Mouse (Mus musculus) cerebellum, adult 9-11 months (tissue): ENCODE measurements around the gene Sntb2.
"Not testable (repeated sequence)": the region's sequence is repeated elsewhere in the genome, so short reads cannot be mapped to it uniquely, and the experiment has no call there.

Source experiments
- DNase-seq: peaks from one replicate; pipeline ENCODE4 v3.0.0; 2022

Gene Sntb2

GRCm38 (mm10) chr8:106935324-106935869 is at the start of gene Sntb2:
TSS of gene Sntb2 (plus strand) at chr8:106935750.
- peak; percentile 91 for DNase-seq

GRCm38 (mm10) chr8:106887336-106888189 is 48.0 kb upstream of the Sntb2 start:
- DNase-seq: peak; percentile 59

DNA sequence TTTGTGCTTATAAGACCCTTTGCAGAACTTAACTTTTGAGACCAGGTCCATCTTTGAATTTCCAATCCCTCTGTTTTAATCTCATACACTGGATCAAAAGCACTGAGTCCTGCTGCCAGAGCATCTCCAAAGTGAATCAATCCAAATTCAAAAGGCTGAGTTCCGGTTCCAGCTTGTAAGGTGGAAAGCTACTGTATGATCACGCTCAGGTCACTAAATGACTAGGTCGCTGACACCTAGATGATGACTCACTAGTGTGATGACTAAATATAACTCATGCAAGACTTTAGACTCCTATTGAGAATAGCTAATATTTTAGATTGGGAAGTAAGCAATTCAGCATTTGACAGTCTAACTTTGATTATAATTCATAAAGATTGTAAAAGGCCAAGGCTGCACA is 46.7 kb upstream of the Sntb2 start:
- DNase-seq: no peak

- DNase-seq: peak; percentile 39
These were observed 43.2 kb upstream of the Sntb2 start for GRCm38 (mm10) chr8:106892210-106892805.

DNA sequence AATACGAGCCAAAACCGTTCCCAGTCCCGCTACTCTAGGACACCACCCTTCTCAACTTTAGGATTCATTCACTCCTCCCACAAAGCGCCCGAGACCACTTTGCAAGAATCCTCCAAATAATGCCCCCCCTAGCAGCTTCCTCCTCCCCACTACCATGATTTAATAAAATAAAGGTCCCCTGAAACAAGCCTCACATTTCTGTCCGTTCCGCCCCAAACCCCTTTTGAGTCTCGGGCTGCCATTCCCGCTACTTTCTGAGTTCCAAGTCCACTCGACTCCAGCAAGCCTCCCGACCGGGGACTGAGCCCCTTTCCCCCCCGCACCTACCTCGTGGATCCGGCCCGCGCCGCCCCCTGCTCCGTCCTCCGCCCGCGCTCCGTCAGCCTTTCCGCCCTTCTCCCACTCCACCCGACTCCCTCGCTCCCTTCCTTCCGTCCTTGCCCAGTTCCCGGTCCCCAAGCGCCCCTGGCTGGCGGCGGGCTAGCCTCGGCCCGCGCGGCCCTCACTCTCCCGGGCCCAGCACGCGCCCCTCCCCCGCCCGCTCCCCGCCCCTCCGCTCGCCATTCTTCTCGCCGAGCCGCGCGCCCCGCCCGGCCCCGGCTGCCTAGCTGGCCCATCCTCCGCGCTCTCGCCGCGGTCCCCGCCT is 42.6 kb upstream of the Sntb2 start:
- peak; percentile 30 for DNase-seq

- peak; percentile 86 for DNase-seq
These were observed 41.9 kb upstream of the Sntb2 start, which contains the start of gene Utp4 for GRCm38 (mm10) chr8:106893481-106894156. TSS of gene Utp4 (plus strand) at chr8:106893636.

DNA sequence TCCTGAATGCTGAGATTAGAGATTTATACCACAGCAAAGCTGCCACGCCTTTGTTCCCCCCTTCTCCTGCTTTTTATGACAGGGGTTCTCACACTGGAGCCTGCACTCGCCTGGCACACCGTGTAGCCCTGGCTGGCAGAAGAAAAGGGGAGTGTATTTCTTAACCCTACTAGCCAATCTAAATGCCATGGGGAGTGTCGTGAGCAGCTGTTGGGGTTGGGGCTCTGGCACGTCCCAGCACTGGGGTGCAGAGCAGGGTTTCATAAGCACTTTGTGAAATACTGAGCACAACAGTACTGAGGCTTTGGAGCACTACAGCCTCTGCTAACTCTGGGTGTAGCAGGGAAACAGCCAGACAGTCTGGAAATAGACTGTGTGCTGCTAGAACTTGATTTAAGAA is 36.1 kb upstream of the Sntb2 start:
- no peak for DNase-seq

DNA sequence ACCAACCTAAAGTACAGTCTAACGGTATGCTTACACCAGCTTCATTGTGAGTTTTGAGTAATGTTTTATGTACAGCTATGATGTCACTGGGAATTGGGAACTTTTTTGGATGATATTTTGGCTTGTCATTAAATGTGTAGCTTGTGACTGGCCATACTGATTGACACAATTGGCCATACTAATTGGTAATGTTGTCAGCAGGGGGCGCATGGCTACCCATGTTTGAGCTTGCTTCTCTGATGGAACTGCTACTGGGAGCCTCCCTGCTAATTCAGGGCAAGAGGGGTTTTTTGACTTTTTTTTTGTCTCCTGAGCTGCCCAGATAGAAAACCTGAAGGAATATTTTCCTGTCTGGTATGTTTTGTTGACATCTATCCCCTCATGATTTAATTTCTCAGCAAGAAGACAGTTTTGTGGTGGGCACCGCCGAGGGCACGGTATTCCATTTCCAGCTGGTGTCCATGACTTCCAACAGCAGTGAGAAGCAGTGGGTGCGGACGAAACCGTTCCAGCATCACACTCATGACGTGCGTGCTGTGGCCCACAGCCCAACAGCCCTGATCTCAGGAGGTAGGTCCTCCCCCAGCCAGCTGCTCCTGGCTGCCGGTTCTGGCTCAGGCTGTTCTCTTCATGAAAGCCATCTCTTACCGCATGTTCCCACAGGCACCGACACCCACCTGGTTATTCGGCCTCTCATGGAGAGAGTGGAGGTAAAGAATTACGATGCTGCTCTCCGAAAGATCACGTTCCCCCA is 29.6 kb upstream of the Sntb2 start:
- DNase-seq: no peak

- DNase-seq: no peak
These were observed 28.9 kb upstream of the Sntb2 start for GRCm38 (mm10) chr8:106906635-106907034.

GRCm38 (mm10) chr8:106907450-106907849 is 28.1 kb upstream of the Sntb2 start:
- DNase-seq: no peak

DNA sequence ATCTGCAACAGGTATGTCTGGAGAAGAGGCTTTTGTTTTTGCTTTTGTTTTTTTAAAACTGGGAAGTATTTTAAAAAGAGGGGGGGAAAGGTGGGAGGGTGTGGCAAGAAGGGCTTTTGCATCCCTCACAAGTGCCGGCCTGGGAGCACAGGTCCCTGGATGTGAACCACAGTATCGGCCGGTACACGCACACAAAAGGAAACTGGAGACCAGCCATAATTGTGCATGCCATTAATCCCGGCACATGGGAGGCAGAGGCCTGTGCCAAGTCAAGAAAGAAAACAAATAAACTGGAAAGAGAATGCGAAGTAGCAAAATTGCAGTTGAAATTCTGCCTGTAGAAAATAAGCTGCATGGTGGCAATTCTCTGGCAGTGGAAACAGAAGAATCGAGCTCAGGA is 27.3 kb upstream of the Sntb2 start:
- no peak for DNase-seq

DNA sequence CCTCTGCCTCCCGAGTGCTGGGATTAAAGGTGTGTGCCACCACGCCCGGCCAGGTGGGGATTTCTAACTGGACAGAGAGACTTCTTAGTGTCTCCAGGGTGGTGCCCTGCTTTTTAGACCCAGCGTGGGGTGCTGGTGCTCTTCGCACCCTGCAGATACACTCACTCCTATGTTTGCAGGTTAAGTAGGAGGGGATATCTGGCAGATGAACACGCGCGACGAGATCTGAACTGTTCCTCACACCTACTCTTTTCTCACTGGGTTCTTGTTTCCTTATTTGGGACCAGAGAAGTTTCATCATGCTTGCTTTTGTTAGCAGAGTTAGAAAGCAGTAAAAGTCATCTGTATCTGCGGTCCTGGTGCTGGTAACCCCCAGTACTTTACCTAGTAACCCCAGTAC is 21.9 kb upstream of the Sntb2 start:
- DNase-seq: no peak

DNA sequence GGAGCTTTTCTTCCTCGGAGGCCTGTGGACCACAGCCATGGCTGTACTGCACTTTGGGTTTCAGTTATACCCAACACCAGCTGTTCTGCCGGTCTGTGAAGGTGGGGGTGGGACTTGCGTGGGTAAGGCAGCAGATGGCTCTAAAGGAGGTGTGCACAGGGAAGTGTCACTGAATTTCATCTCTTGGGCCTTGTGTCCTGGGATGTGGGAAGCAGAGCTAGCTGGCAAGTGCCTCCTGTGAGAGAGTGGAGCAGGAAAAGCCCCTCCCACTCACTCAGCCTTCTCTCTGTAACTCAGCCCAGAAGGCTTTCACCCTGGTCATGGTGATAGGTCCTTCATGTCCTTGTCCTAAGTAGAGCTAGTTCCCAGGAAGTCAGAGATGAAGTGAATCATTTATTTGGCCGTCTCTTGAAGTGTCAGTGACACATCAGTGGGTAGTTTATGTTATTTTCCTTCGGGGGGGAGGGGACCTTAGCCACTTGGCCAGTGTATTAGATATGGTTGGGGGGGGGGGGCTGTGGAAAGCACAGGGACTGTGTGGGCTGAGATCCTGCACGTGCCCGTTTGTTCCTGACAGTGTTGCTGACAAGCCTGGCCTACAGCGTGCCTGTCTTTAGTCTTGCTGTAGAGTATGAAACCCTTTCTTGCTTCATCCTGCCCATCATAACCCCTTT is 15.7 kb upstream of the Sntb2 start:
- DNase-seq: no peak

DNA sequence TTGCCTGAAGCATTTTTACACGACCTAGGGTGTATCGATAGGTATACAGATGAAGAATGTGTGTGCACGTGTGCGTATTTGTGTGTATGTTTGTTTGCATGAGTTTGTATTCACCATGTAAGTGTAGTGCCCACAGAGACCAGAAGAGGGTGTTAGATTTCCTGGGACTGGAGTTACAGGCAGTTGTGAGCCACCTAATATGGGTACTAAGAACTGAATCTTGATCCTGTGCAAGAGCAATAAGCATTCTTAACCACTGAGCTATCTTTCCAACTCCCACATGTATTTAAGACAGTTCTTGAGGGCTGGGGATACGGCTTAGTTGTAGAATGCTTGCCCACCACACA is 15.2 kb upstream of the Sntb2 start:
- no peak for DNase-seq

DNA sequence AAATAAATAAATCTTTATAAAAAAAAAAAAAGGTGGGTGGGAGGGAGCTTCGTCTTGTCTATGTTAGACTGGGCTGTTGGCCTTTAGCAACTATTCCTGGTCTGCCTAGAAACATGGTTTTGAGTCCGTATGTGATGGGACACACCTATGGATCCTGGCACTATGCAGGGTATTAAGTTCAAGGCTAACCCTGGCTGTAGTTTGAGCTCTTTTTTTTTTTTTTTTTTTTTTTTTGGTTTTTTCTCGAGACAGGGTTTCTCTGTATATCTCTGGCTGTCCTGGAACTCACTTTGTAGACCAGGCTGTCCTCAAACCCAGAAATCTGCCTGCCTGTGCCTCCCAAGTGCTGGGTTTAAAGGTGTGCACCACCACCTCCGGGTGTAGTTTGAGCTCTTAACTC is 11.5 kb upstream of the Sntb2 start:
- DNase-seq: no peak

DNA sequence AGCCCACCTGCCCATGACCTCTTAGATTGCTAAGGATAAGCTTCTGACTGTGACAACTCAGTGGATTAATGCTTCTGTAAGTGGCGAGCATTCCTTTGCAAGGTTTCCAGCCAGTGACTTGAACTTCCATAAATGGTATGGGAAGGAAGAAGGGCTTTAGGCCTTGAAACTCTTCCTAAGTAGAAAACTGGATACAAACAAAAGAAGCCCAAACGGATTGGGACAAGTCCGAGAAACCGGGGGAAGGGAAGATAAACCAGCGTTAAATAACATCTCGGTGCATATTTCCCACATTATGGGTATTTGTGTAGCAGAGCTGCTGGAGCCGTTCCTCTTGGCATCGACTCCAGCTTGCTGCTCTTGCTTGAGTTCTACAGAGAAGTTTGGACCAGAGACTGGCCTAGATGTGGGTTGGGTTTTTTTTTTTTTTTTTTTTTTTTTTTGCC is 10.6 kb upstream of the Sntb2 start:
- no peak for DNase-seq

DNA sequence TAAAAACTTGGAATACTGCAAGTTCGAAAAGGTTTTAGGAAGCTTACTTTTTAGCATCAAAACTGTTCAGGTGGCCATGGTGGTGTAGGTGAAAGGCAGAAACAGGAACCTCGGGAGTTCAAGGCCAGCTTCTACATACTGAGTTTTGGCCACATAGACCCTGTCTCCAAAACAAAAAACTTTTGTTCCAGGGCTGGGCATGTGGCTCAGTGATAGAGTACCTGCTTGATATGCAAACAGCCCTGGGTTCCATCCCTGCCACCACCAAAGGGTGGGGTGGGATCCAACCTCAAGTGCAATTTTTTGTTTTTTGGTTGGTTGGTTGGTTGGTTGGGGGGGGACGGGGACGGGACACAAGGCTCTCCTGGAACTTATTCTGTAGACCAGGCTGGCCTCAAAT is 10.1 kb upstream of the Sntb2 start:
- no peak for DNase-seq

DNA sequence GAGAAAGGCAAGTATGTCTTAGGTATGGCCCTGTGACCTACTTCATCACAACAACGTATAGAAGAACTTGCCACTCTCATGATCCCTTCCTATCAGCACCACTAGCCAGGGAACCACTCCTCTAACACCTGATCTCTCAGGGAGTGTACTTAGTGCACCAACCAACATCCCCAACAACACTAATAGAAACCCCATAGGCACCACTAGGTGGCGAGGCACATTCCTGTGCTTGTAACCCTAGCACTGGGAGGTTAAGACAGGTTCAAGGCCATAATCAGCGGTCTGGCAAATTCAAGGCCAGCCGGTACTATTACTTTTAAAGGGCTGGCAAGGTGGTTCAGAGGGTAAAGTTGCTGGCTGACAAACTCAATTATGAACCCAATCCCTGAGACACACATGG is 8.3 kb upstream of the Sntb2 start:
- no peak for DNase-seq

DNA sequence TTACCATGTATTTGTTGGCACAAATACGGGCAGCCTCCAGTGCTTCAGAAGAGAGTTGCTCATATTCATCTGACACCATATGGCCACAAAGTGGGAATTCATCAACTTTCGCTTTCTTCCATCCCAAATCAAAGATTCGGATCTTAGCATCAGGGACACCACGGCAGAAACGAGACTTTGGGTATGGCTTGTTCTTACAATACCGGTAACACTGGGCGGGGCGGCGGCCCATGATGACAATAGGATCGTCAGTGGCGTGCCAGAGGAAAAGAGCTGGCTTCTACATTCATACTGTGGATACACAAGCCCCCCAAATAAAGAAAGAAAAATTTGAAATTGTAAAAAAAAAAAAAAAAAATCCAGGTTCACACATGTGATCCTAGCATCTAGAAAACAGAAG is 7.4 kb upstream of the Sntb2 start:
- DNase-seq: not testable (repeated sequence)

DNA sequence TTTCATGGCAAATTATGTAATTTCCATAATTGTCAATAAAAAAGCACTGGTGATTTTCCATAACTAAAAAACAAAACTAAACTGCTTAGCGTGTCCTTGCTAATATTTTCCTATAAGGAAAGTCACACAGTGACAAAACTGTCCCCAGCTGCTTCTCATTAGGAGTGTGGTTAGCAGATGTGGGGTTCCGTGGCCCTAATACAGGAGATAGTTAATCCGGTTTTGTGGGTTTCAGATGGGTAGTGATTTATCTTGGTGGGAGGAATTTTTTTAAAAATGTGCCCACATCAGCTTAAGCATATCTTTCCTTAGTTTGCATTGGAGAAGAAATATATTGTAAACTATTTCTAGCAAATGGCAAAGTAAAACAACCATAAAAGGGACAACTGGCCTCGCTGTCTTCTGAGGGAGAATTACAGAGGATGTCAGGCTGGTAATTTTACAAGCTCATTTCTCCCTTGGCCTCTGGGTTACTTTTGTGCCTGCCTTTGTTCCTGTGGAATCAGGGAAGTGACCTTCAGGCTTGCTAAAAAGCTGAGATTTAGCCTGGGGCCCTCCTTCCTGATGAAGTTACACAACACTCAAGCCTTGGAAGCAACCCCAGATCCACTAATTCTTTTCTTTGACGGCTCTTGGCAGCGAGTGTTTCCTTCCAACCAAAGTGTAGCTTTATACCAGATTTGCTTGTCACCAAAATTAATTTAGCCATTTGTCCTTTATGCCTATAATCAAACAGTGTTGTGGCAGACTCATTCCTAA is 6.2 kb upstream of the Sntb2 start:
- no peak for DNase-seq

- DNase-seq: no peak
These were observed 5.6 kb upstream of the Sntb2 start for GRCm38 (mm10) chr8:106929921-106930320.
